Mouse (Mus musculus) lung, embryonic 14.5 days (tissue): Measurements from ENCODE around the gene Hist1h3a. TPM values are rescaled to one million over a fixed set of nuclear protein-coding genes. Genes with fewer than 3 reads are reported as not detected.

Experiments used
- ATAC-seq: fragments of 200-750 bp; cut with Nextera tagmentation; 2 replicates; pipeline ENCODE4 v1.8.0; 2017; ENCODE audit warnings: mild to moderate bottlenecking, moderate TSS enrichment, moderate library complexity; ENCODE audit not compliant: insufficient read depth
- DNase-seq: peaks from one replicate; pipeline ENCODE4 v3.0.0-alpha.2; 2015
- H3K27ac ChIP-seq: fragments of 300-500 bp; sonication (generic); 2 replicates; pipeline ENCODE4 v1.5.1; 2014; ENCODE audit warnings: low read depth, mild to moderate bottlenecking, moderate library complexity
- H3K27me3 ChIP-seq: fragments of 300-500 bp; sonication (generic); 2 replicates; pipeline ENCODE4 v1.6.1; 2014; ENCODE audit warnings: low read length, control low read depth; ENCODE audit not compliant: insufficient read depth
- H3K36me3 ChIP-seq: fragments of 300-500 bp; sonication (generic); 2 replicates; pipeline ENCODE4 v1.6.1; 2014; ENCODE audit warnings: control low read depth; ENCODE audit not compliant: insufficient read depth
- H3K4me1 ChIP-seq: fragments of 300-500 bp; sonication (generic); 2 replicates; pipeline ENCODE4 v1.6.1; 2014; ENCODE audit warnings: antibody characterized with exemption, control low read depth; ENCODE audit not compliant: insufficient read depth
- H3K4me2 ChIP-seq: fragments of 300-500 bp; sonication (generic); 2 replicates; pipeline ENCODE4 v1.6.1; 2014; ENCODE audit warnings: mild to moderate bottlenecking
- H3K4me3 ChIP-seq: fragments of 300-500 bp; sonication (generic); 2 replicates; pipeline ENCODE4 v1.5.1; 2014; ENCODE audit warnings: low read depth, low read length
- H3K9ac ChIP-seq: fragments of 300-500 bp; sonication (generic); 2 replicates; pipeline ENCODE4 v1.6.1; 2014
- H3K9me3 ChIP-seq: fragments of 300-500 bp; sonication (generic); 2 replicates; pipeline ENCODE4 v1.6.1; 2016; ENCODE audit warnings: low read depth, low read length, control low read depth
- CTCF ChIP-seq: IDR thresholded peaks from 2 replicates; pipeline ENCODE4 v1.5.1; 2016; ENCODE audit warnings: antibody characterized with exemption, low read depth
- WGBS: fragments of 180-500 bp; shearing (Covaris S2); extraction: QIAGEN DNeasy Blood & Tissue Kit; methylation state at CpG from one replicate; pipeline ENCODE4 v1.1.7; 2014; 5-methylcytosine and 5-hydroxymethylcytosine counted together
- microRNA-seq: library from miRNA; unstranded; fragments of <30 nt; microRNA quantifications from one replicate; pipeline ENCODE4, GENCODE M21; 2016; ENCODE audit warnings: borderline number of aligned reads
- polyA plus RNA-seq: library from polyadenylated mRNA; unstranded; fragments of >200 nt; fragmentation: Nextera tagmentation; extraction: Ambion mirVana; gene quantifications from 2 replicates; pipeline ENCODE4 v1.2.1, GENCODE M21; 2014

The Hist1h3a gene
- polyA plus RNA-seq, 1 experiment from 2014 or later = 9.2 TPM

DNA sequence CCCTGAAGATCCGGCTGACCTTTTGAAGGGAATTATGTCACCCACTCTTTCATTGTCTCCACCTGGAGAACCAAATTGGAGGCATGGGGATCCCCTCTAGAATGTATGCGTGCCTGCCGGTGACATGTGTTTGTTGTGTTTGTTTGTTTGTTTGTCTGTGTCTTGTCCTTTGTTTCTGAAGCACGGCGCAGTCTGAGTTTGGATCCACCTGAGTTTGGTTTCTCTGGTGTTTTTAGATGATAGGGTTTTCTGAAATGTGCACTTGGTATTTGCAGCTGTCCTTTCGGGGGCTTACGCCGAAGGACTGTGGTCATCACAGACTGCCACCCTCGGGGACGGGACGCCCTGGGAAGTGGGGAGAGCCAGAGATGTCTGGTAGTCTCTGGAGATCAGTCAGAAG, 45.0 kb downstream of the Hist1h3a start:
- TF ChIP-seq CTCF = no peak
- no peaks in the 10 kb centered on the region for H3K27me3 ChIP-seq
- 39% methylated on average over 11 of the region's 11 CpGs for WGBS
- no peak for DNase-seq
- no peak overlapping the region for H3K4me2 ChIP-seq
- H3K9ac ChIP-seq = no peak overlapping the region
- no peak for ATAC-seq
- H3K27ac ChIP-seq = no peak overlapping the region
- no peaks in the 10 kb centered on the region; the same call in 1 of the 2 replicates for H3K9me3 ChIP-seq
- H3K4me1 ChIP-seq = no peaks in the 10 kb centered on the region
- no peak overlapping the region for H3K4me3 ChIP-seq
- no peaks in the 10 kb centered on the region for H3K36me3 ChIP-seq

GRCm38 (mm10) chr13:23716261-23717042, 45.7 kb downstream of the Hist1h3a start:
- H3K4me1 ChIP-seq = no peaks in the 10 kb centered on the region
- H3K27me3 ChIP-seq = no peaks in the 10 kb centered on the region
- WGBS = 84% methylated on average over 5 of the region's 5 CpGs
- H3K36me3 ChIP-seq = no peaks in the 10 kb centered on the region
- no peak for TF ChIP-seq CTCF
- H3K4me3 ChIP-seq = no peak overlapping the region
- no peak overlapping the region for H3K4me2 ChIP-seq
- DNase-seq (no peak), ATAC-seq (no peak)
- no peak overlapping the region for H3K27ac ChIP-seq
- no peak overlapping the region for H3K9ac ChIP-seq
- no peaks in the 10 kb centered on the region; the same call in 1 of the 2 replicates for H3K9me3 ChIP-seq

Small RNA genes within 50 kb of the gene (microRNA-seq; reads per million reads assigned to microRNA genes)
- gene Gm44314 (not detected), gene Gm44484 (not detected)

Other genes starting within 250 kb of the Hist1h3a start
- gene Hist1h4h, start 231.3 kb downstream of the Hist1h3a start, polyA plus RNA-seq = 7.1 and 7.6 TPM in 2 replicates
- gene Hist1h2af, start 228.5 kb downstream of the Hist1h3a start, polyA plus RNA-seq = 13.0 and 14.6 TPM in 2 replicates
- 6.6 and 7.5 TPM in 2 replicates for gene Hist1h3g, start 227.0 kb downstream of the Hist1h3a start, polyA plus RNA-seq
- gene Hist1h2bh, start 219.0 kb downstream of the Hist1h3a start, polyA plus RNA-seq = 1.0 and 1.8 TPM in 2 replicates
- gene Hist1h3f, start 218.3 kb downstream of the Hist1h3a start, polyA plus RNA-seq = 2.0 and 2.6 TPM in 2 replicates
- gene Hist1h4f, start 210.7 kb downstream of the Hist1h3a start, polyA plus RNA-seq = 1.4 and 2.7 TPM in 2 replicates
- gene Hist1h1d, start 209.1 kb downstream of the Hist1h3a start, polyA plus RNA-seq = 0.87 and 0.99 TPM in 2 replicates
- 8.2 and 10.6 TPM in 2 replicates for gene Hist1h3e, start 200.0 kb downstream of the Hist1h3a start, polyA plus RNA-seq
- gene Hist1h2ae, start 191.2 kb downstream of the Hist1h3a start, polyA plus RNA-seq = 164 and 166 TPM in 2 replicates
- 14.9 TPM in 2 replicates for gene Hist1h2bg, start 191.0 kb downstream of the Hist1h3a start, polyA plus RNA-seq
- 7.8 and 12.2 TPM in 2 replicates for gene Hist1h2bf, start 188.2 kb downstream of the Hist1h3a start, polyA plus RNA-seq
- gene Hist1h2ad, start 188.0 kb downstream of the Hist1h3a start, polyA plus RNA-seq = 4.2 and 4.9 TPM in 2 replicates
- 10.0 and 13.9 TPM in 2 replicates for gene Hist1h3d, start 186.6 kb downstream of the Hist1h3a start, polyA plus RNA-seq
- gene Hist1h4d, start 180.8 kb downstream of the Hist1h3a start, polyA plus RNA-seq = 144 and 147 TPM in 2 replicates
- gene Hist1h2be, start 141.3 kb downstream of the Hist1h3a start, polyA plus RNA-seq = 2.5 and 3.0 TPM in 2 replicates
- 22.6 and 25.7 TPM in 2 replicates for gene Hist1h1e, start 139.8 kb downstream of the Hist1h3a start, polyA plus RNA-seq
- gene Hist1h2ac, start 78.4 kb downstream of the Hist1h3a start, polyA plus RNA-seq = 1.5 and 2.1 TPM in 2 replicates
- gene Hist1h2bc, start 78.2 kb downstream of the Hist1h3a start, polyA plus RNA-seq = 52.9 and 55.1 TPM in 2 replicates
- not detected in 2 replicates for gene Hist1h1t, start 66.6 kb downstream of the Hist1h3a start, polyA plus RNA-seq
- 11.2 and 11.4 TPM in 2 replicates for gene Hist1h4c, start 63.9 kb downstream of the Hist1h3a start, polyA plus RNA-seq
- gene Hfe, start 51.5 kb downstream of the Hist1h3a start, polyA plus RNA-seq = 8.4 and 12.1 TPM in 2 replicates
- 30.5 and 32.3 TPM in 2 replicates for gene Hist1h1c, start 23.6 kb downstream of the Hist1h3a start, polyA plus RNA-seq
- 11.3 and 16.9 TPM in 2 replicates for gene Hist1h3c, start 16.8 kb downstream of the Hist1h3a start, polyA plus RNA-seq
- 1.6 and 4.0 TPM in 2 replicates for gene Hist1h2bb, start 15.7 kb downstream of the Hist1h3a start, polyA plus RNA-seq
- gene Hist1h2ab, start 11.3 kb downstream of the Hist1h3a start, polyA plus RNA-seq = 70.8 and 71.5 TPM in 2 replicates
- gene Hist1h3b, start 10.1 kb downstream of the Hist1h3a start, polyA plus RNA-seq = 18.4 and 18.7 TPM in 2 replicates
- 4.3 and 7.5 TPM in 2 replicates for gene Hist1h4b, start 5.4 kb downstream of the Hist1h3a start, polyA plus RNA-seq
- gene Hist1h4a, start 1.2 kb downstream of the Hist1h3a start, polyA plus RNA-seq = 0.66 TPM in 1 of 2 replicates, not detected in the other
- gene Hist1h1a, start 1.3 kb upstream of the Hist1h3a start, polyA plus RNA-seq = 5.2 and 5.5 TPM in 2 replicates
- 0.12 TPM in 1 of 2 replicates, not detected in the other for gene Trim38, start 7.5 kb upstream of the Hist1h3a start, polyA plus RNA-seq
- 0.08 TPM in 1 of 2 replicates, not detected in the other for gene Slc17a2, start 44.6 kb upstream of the Hist1h3a start, polyA plus RNA-seq
- not detected in 2 replicates for gene Slc17a3, start 77.0 kb upstream of the Hist1h3a start, polyA plus RNA-seq
- gene Slc17a1, start 105.4 kb upstream of the Hist1h3a start, polyA plus RNA-seq = not detected in 2 replicates
- gene Slc17a4, start 152.6 kb upstream of the Hist1h3a start, polyA plus RNA-seq = not detected in 2 replicates
- gene Hist1h2ba, start 171.8 kb upstream of the Hist1h3a start, polyA plus RNA-seq = not detected in 2 replicates
- not detected in 2 replicates for gene Hist1h2aa, start 172.1 kb upstream of the Hist1h3a start, polyA plus RNA-seq
- gene Scgn, start 228.8 kb upstream of the Hist1h3a start, polyA plus RNA-seq = not detected in 2 replicates